Mouse (Mus musculus) kidney, adult 2 months (tissue): Measurements from ENCODE around the gene Znrf3. TPM values are rescaled to one million over a fixed set of nuclear protein-coding genes. Genes with fewer than 3 reads are reported as not detected.
A peak's percentile ranks its signal among the peaks of the same experiment; 100 is the strongest.

Experiments used
- DNase-seq: peaks from one replicate; pipeline ENCODE4 v3.0.0; 2021
- H3K27ac ChIP-seq: fragments of 200-500 bp; 2 replicates; pipeline ENCODE4 v1.5.1; 2012; ENCODE audit warnings: low read depth, low read length, control low read depth, inconsistent platforms; ENCODE audit not compliant: insufficient read depth
- H3K27me3 ChIP-seq: fragments of 200-500 bp; replicated peaks from 2 replicates; pipeline ENCODE4 v1.6.1; 2012; ENCODE audit warnings: mild to moderate bottlenecking, moderate library complexity, low read length, inconsistent platforms; ENCODE audit not compliant: control insufficient read depth, insufficient read depth
- H3K36me3 ChIP-seq: fragments of 200-500 bp; 2 replicates; pipeline ENCODE4 v1.6.1; 2012; ENCODE audit warnings: mild to moderate bottlenecking, moderate library complexity, low read length, inconsistent platforms; ENCODE audit not compliant: control insufficient read depth, insufficient read depth
- H3K4me1 ChIP-seq: fragments of 200-500 bp; 2 replicates; pipeline ENCODE4 v1.6.1; 2011; ENCODE audit warnings: low read length; ENCODE audit not compliant: control insufficient read depth, insufficient read depth
- H3K4me3 ChIP-seq: fragments of 200-500 bp; 2 replicates; pipeline ENCODE4 v1.5.1; 2011; ENCODE audit warnings: mild to moderate bottlenecking, low read depth, low read length, control low read depth; ENCODE audit not compliant: insufficient read depth
- CTCF ChIP-seq: fragments of 200-500 bp; conservative IDR thresholded peaks from 2 replicates; pipeline ENCODE4 v1.5.1; 2011; ENCODE audit warnings: low read depth, mild to moderate bottlenecking, control low read depth, low read length, moderate library complexity, mixed read lengths; ENCODE audit not compliant: insufficient read depth, insufficient read length
- POLR2A ChIP-seq: fragments of 200-500 bp; IDR thresholded peaks from one replicate; pipeline ENCODE4 v1.6.1; 2011; ENCODE audit warnings: low read depth, low read length, control low read depth
- WGBS: fragments of 180-500 bp; shearing (Covaris S2); methylation state at CpG from one replicate; pipeline ENCODE4 v1.1.7; 2018; 5-methylcytosine and 5-hydroxymethylcytosine counted together
- polyA plus RNA-seq: library from polyadenylated mRNA; depleted of rRNA; stranded (reverse); fragments of >200 nt; gene quantifications from 2 replicates; pipeline ENCODE4 v1.2.3, GENCODE M21; 2012

Gene Znrf3
- polyA plus RNA-seq, 1 experiment: 6.2 TPM

DNA sequence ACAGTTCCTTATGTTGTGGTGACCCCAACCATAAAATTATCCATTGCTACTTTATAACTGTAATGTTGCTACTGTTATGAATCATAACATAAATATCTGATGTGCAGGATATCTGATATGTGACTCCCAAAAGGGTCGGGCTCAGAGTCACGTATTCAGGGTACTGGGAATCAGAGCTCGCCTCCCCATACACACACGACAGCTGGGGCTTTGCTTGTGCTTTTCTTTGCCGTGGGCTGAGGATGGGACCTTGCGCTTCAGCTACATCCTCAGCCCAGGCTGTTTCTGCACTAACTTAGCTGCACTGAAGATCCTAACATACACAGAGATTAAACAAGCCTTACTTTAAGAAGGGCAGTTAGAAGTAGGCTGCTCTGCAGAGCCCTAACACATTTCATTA lies 193.5 kb downstream of the Znrf3 start:
- H3K4me3 ChIP-seq: no peak overlapping the region
- H3K27ac ChIP-seq: no peak overlapping the region
- DNase-seq: no peak
- H3K4me1 ChIP-seq: no peaks in the 10 kb centered on the region; the same call in 1 of the 2 replicates
- TF ChIP-seq POLR2A (no peak), CTCF (no peak)
- H3K36me3 ChIP-seq: no peaks in the 10 kb centered on the region
- WGBS: 68% methylated on average over 6 of the region's 6 CpGs
- H3K27me3 ChIP-seq: no peaks in the 10 kb centered on the region

DNA sequence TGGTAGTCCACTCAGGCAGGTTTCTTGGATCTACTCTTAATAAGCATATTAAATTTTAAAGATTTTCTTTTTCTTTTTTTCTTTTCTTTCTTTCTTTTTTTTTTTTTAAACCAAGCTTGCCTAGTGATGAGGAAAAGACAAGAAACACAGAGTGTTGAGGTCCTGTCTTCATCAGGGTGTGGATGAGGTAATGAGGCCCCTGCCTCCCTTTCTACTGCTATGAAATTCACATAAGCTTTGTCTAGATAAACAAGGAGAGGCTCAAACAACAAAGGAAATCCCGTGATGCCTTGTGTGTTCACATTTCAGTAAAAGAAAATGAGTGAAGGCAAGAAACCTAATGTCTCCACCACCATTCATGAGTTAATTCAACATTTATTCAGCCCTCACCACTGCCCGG lies 196.4 kb downstream of the Znrf3 start:
- 71% methylated on average over 2 of the region's 2 CpGs for WGBS
- DNase-seq: no peak
- Histone ChIP-seq H3K27ac (no peak overlapping the region), H3K27me3 (no peaks in the 10 kb centered on the region), H3K4me1 (peaks cover 19% of the 10 kb centered on the region), H3K36me3 (no peaks in the 10 kb centered on the region), H3K4me3 (no peak overlapping the region)
- TF ChIP-seq POLR2A: no peak
- TF ChIP-seq CTCF: no peak

DNA sequence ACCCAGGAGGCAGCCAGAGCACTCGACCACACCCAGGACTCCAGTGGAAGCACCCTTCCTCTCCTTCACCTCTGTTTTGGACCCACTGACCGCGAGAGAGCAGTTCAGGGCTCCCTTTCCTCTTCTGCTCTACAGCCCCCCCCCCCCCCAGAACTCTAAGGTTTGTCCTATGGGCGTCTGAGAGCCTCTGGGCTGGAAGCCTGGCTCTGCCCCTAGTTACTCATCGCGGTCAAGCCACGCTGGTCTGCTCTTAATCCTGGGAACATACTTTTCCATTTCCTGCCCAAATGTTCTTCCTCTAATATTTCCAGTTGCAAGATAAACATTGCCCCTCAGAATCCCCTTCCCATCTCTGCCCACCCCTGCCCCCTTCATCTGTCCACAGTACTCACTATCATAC lies 199.2 kb downstream of the Znrf3 start:
- TF ChIP-seq POLR2A (no peak), CTCF (no peak)
- Histone ChIP-seq H3K4me1 (peaks cover 19% of the 10 kb centered on the region), H3K27me3 (no peaks in the 10 kb centered on the region), H3K27ac (no peak overlapping the region), H3K4me3 (no peak overlapping the region), H3K36me3 (no peaks in the 10 kb centered on the region; the same call in 1 of the 2 replicates)
- 62% methylated on average over 7 of the region's 7 CpGs for WGBS
- DNase-seq: no peak

DNA sequence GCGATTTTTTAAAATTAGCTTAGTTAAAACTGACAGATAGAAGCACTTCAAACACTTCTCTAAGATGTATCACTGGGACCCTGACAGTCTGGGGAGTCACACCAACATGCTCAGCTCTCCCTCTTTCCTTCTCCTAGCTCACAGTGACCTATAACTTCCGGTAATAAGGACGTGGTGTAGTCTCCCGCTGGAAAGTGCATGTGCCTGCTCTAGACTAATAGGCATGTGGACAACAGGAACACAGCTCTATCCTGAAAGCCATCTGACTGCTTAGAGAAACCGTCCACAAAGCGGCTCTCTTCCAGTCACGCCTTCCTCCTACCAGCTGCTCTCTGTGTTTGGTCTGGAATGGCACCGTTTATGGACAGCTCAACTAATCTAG lies 199.9 kb downstream of the Znrf3 start:
- H3K27ac ChIP-seq: no peak overlapping the region
- H3K27me3 ChIP-seq: no peaks in the 10 kb centered on the region
- DNase-seq: peak; percentile 24
- no peak for TF ChIP-seq CTCF
- no peak for TF ChIP-seq POLR2A
- 31% methylated on average over 8 of the region's 8 CpGs for whole genome bisulfite sequencing
- H3K4me1 ChIP-seq: peaks cover 23% of the 10 kb centered on the region
- H3K36me3 ChIP-seq: no peaks in the 10 kb centered on the region; the same call in 1 of the 2 replicates
- no peak overlapping the region for H3K4me3 ChIP-seq

DNA sequence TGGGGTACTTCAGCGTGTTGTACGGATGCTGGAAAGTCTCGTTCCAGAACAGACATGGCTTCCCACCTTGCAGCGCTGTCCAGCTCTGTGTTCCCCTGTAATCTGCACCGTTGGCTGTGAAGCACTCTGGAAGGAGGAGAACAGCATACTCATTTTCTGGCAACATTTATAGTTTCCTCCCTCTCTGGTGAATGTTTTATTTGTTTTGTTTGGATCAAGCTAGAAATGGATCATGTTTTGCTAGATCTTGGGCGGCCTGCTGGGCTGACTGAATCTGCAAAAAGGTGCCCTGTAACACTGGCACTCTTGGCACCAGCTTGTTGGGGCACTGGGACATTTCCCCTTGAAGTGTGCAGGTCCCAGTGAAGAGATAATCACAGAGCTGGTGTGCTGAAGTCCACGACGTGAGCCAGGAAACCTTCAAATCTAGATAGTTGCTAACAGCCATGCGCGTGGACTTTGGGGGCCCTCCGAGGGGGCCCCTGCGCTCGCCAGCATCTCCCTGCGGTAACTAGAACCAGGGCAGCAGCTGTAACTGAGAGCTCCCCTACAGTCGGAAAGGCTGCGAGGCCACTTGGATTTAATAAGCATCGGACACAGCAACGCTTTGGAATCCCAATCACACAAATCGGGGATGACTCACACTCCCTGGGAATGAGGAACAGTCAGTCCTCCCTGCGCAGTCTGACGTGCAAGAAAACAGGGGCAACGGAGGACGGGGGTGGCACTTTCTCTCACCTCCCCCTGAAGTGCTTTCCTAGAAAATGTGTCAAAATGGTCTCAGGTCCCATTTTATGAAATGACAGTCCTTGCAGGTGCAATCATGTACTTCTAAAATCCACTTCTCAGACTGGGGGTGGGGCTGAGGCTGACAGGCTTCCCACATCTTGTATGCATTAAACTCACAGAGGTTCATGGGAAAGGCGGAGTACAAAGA lies 200.6 kb downstream of the Znrf3 start:
- WGBS: 40% methylated on average over 24 of the region's 24 CpGs
- no peak for TF ChIP-seq POLR2A
- no peak for TF ChIP-seq CTCF
- peaks cover 26% of the 10 kb centered on the region for H3K4me1 ChIP-seq
- peak overlapping the region; percentile 18 for H3K27ac ChIP-seq
- DNase-seq: peak; percentile 73
- H3K4me3 ChIP-seq: no peak overlapping the region; the same call in 1 of the 2 replicates
- H3K36me3 ChIP-seq: no peaks in the 10 kb centered on the region; the same call in 1 of the 2 replicates
- H3K27me3 ChIP-seq: no peaks in the 10 kb centered on the region

DNA sequence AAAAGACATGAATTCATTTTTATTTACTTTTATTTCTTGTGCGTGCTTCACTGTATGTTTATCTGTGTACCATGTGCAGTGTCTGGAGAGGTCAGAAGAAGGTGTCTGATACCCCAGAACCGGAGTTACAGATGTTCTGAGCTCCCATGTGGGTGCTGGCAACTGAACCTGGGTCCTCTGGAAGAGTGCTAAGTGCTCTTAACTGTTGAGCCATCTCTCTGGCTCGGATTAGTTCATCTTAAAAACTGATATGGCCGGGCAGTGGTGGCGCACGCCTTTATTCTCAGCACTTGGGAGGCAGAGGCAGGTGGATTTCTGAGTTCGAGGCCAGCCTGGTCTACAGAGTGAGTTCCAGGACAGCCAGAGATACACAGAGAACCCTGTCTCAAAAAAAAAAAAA lies 201.4 kb downstream of the Znrf3 start:
- no peaks in the 10 kb centered on the region for H3K27me3 ChIP-seq
- no peaks in the 10 kb centered on the region; the same call in 1 of the 2 replicates for H3K36me3 ChIP-seq
- no peak overlapping the region for H3K4me3 ChIP-seq
- 97% methylated on average over 7 of the region's 7 CpGs for WGBS
- no peak for DNase-seq
- H3K4me1 ChIP-seq: peaks cover 26% of the 10 kb centered on the region
- TF ChIP-seq CTCF (no peak), POLR2A (no peak)
- H3K27ac ChIP-seq: no peak overlapping the region

DNA sequence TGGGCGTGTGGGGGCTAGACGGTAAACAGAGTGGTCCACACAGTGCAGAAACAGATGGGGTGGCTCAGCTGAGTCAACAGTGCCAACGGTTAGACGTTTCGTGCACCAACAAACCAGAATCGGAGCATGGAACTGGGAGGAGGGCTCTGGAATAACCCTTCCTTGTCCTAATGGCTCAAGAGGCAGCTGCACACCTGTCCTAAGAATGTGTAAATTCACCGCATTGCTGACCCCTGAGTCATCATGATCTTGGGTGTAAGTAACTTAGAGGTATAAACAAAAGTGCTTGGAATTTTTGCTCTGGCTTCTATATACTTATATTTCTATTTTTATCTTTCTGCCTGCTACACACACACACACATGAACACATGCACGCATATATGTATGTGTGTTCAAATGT lies 202.5 kb downstream of the Znrf3 start:
- Histone ChIP-seq H3K36me3 (no peaks in the 10 kb centered on the region; the same call in 1 of the 2 replicates), H3K4me1 (peaks cover 26% of the 10 kb centered on the region), H3K27ac (no peak overlapping the region), H3K27me3 (no peaks in the 10 kb centered on the region), H3K4me3 (no peak overlapping the region)
- no peak for DNase-seq
- WGBS: 66% methylated on average over 8 of the region's 8 CpGs
- no peak for TF ChIP-seq CTCF
- TF ChIP-seq POLR2A: no peak
